Mouse (Mus musculus) bone marrow macrophage, adult 2 months (primary cell): ENCODE measurements at regions not wholly inside any gene's neighbourhood (a gene's known extent, or its start where the extent isn't known, plus 50 kb on each side); places are given as distances from the start of the nearest gene placed in this dataset.
"Not testable (repeated sequence)": the region's sequence is repeated elsewhere in the genome, so short reads cannot be mapped to it uniquely, and the experiment has no call there.

ENCODE experiments used
- CTCF ChIP-seq: IDR thresholded peaks from 2 replicates; pipeline ENCODE4 v1.5.1; 2012; ENCODE audit warnings: low read depth, mild to moderate bottlenecking, low read length, moderate library complexity
- POLR2A ChIP-seq: IDR thresholded peaks from 2 replicates; pipeline ENCODE4 v1.6.1; 2012; ENCODE audit warnings: mild to moderate bottlenecking, low read depth, low read length, borderline replicate concordance

GRCm38 (mm10) chr12:115761766-115762165, 285.8 kb upstream of the Zfp386 start:
- not testable (repeated sequence) for TF ChIP-seq CTCF, POLR2A
